Mouse (Mus musculus) megakaryocyte, embryonic 14.5 days (primary cell): Measurements from ENCODE around the gene Lbr.

ENCODE experiments used
- FLI1 ChIP-seq: IDR thresholded peaks from 2 replicates; pipeline ENCODE4 v1.6.1; 2012; ENCODE audit warnings: low read length, inconsistent platforms, mixed read lengths
- GATA1 ChIP-seq: IDR thresholded peaks from 3 replicates; pipeline ENCODE4 v1.6.1; 2012; ENCODE audit warnings: mixed read lengths, low read length, inconsistent platforms, borderline replicate concordance

DNA sequence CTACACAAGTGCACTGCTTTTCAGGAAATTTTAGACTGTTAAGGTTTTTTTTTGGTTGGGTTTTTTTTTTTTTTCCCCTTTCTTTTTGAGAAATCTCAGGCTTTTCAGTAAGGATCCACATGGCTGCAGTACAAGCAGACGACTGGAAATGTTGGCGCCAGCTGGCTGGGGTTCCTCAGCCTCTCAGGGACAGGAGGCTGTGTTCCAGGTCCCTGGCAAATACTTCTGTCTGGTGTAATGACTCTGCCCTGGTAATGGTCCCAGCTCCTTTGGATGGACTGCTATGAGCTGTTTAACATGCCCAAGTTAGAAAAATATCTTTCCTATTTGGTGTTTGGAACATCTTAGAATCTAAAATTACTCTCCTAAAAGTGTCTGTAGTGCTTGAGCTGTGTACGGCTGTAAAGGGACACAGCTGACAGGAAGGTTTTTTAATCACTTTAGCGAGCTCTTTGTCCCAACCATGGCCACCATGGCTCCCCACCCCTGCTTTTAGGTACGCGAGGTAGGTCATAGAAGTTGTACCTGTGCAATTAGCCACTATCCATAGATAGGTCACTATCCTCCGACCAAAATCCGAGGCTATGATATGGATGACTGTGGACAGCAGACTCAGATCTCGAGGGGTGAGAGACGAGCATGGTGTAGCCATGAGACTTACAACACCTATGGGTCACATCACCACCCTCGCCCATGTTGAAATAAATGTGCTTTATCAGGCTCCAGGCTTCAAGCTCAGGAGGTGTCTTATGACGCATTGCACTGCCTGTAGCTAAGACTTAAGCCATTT lies 8.9 kb upstream of the Lbr start:
- TF ChIP-seq GATA1 (no peak), FLI1 (no peak)
